Mouse (Mus musculus): ENCODE data around the gene Ap3b1.

Ap3b1 gene

GRCm38 (mm10) chr13:94375526-94376390 lies 17.0 kb downstream of the Ap3b1 start:
- DNase-seq (ENCODE audit: low spot score), result no peak

GRCm38 (mm10) chr13:94379006-94379405 lies 20.2 kb downstream of the Ap3b1 start:
- DNase-seq (ENCODE audit: low spot score), result no peak

- no peak for DNase-seq (ENCODE audit: low spot score)
These were observed 22.7 kb downstream of the Ap3b1 start for GRCm38 (mm10) chr13:94381427-94381826.

DNA sequence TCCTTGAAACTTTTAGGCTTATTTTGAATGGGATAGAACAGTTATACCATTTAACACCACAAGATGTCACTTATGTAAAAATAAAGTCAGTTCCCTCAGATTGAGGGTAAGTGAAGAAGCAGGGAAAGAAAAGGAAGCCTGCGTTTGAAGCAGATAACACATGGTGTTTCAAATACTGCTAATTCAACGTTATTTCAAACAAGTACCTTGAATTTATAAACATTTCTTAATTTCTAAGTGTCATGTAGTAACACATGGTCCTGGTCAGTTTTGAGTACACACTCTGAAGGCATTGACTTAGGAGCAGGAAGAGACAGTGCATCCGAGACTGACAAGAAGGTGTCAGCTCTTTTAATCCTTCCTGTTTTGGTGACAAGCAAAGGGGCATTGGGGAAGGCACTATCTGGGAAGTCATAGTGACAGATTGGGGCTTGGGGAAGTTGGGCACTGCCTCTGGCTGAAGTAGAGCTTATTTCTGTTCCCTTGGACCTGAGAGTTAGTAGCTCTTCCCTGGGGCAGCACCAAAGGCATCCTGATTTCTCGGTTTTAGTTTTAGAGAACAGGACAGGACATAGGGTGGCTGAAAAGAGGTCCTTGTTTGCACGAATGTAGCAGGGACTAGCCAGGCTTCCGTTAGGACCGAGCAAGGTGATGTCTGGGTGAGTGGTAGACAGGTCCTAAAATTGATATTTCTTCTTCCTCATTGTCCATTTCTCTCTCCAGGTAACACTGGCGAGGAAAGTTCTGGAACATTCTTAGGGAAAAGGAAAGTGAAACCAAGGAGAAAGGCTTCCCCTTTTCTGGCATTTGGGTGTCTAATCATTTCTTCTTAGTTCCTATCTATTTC lies 23.3 kb downstream of the Ap3b1 start:
- DNase-seq (ENCODE audit: low spot score), result no peak

DNA sequence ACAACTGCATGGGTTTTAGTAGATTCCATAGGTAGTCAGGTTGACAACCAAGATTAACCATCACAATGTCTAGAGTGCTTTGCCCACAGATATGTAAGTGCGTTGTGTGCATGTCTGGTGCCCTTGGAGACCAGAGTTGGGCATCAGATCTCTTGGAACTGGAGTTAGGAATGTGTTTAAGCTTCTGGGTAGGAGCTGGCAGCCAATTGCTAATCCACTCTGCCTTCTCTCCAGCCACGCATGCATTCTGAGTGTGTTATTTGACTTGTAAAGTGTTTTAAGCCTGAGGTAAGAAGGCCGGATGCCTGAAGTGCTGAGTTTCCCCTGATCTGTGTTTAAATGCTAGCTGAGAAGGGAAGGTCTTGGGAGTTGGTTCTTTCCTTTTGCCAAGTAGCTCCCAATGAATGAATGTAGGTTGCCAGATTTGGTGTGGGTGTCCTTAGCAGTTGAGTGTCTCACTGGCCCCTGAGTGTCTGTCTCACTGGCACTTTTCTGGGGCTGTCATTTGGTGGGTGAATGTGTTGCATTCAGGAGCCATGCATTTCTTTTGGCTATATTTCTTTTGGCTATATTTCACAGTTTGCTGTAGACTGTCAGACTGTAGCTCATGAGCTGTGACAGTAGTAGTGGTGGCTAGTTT lies 26.3 kb downstream of the Ap3b1 start:
- no peak for DNase-seq (ENCODE audit: low spot score)

DNA sequence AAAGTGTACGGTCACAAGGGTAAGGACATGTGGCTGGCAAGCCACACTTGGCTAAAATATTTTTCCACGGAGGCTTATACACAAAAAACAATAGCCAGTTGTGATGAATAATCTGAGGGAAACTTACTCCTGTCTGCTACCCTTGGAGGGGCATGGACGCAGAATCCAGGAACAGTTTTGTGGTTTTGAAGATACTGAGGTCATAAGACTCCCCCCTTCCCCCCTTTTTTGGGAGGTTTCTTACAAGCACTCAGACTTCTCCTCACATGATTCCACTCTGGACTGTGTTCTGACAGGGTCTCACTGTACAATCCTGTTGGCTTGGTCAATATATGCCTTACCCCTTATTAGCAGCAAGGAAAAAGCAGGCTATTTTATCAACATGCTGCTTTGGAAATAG lies 29.8 kb downstream of the Ap3b1 start:
- no peak for DNase-seq (ENCODE audit: low spot score)

GRCm38 (mm10) chr13:94389541-94389940 lies 30.8 kb downstream of the Ap3b1 start:
- DNase-seq (ENCODE audit: low spot score), result no peak

DNA sequence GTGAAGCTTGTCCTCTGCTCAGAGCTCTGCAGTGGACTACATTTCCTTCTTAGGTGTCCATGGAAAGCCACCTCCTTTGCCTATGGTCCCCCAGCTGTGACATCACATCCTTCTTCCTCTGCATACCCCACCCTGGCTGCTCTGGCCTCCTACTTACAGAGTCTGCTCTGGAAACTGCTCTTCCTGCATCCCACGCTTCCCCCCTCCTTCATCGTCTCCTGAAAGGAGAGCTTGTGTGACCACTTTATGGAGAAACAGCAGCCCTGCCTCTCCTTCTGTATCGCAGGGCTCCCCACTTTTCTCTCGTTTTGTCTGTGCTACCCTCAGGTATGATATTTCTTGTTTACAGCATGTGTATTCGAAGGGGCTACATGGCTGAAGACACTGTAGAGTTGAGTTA lies 33.5 kb downstream of the Ap3b1 start:
- DNase-seq (ENCODE audit: low spot score), result no peak

DNA sequence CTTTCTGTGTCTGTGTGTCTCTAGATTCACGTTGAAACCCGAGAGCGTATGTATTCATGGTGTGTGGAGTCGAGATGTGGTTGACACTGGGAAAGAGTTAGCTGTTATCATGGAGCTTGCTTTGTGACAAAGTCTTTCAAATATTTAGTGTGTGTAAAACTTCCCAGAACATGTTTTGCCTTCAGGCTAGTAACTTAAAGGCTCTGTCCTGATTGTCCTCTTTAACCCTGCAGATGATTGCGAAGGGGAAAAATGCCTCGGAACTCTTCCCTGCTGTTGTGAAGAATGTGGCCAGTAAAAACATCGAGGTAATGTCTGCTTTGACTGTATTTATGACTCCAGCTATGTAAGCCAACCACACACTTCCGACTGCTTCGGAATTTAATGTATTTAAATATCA lies 35.7 kb downstream of the Ap3b1 start:
- DNase-seq (ENCODE audit: low spot score), result no peak

DNA sequence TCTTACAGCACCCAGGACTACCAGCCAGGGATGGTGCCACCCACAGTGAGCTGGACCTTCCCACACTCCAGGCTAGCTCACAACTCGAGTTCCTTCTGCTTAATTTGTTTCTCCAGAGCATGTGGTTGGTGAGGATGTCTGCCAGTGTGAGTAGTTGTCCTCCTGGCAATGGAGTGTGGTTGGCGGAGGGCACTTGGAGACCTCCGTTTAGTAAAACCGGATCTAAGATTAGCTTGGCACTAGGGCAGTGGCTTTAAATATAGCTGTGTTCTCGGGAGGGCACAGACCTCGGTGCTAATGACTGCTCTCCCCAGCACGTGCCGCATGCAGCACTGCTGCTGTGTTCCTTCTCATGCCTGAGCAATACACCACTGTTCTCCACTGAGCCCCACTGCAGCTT lies 37.0 kb downstream of the Ap3b1 start:
- DNase-seq (ENCODE audit: low spot score), result no peak

DNA sequence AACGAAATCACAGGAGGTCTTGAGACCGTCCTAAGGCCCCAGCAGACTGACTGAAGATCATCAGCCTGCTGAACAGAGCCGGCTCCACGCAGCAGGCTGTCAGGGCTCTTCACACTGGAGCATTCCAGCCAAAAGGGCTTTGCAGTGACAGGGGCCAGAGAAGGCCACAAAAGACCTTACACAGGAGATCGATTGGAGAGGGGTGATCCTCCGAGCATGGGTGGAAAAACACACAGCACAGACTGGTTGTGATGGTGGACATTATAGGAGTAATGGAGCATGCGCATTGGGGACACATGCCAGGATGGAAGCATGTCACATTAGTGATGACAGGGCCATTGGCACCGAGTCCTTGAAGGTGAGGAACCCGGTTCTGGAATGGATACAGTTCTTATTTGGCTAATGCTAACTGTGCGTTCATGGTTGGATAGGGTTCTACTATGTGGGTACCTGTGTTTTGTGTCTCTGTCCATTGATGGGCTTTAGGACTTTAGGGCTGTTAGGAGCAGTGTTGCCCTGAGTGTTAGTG lies 37.7 kb downstream of the Ap3b1 start:
- DNase-seq (ENCODE audit: low spot score), result no peak

DNA sequence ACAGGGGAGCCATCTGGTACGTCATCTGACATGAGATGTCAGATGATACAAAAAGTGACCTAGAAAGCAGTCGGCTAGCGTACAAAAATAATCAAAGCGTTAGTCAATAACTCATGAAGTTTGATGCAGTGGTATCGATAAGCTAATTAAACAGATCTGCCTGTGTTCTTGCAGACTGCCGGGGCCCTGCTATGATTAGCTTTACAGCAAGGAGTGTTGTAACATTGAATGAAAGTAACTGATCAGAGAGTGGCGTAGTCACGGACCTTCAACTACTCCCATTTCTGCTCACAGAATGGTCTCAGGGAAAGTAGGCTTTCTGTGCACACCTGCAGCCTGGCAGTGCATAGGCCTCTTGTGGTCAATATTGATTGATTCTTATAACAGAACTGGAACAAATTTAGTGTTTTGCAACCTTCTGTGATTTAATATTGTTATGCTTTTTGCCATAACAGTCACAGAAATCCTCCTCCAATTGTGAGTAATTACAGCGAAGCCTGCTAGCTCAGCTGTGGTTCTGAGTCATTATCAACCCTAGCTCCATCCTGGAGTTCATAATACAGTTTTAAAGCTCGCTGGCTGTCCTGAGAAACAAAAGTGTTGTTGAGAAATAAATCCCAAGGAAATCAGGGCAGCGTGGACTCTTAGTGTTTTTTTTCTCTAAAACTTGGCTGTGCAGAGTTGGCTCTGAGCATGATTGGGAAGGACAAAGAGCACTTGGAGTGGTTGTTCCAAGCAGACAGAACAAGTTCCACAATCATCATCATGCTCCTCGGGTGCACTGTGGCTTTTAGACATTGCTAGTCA lies 40.0 kb downstream of the Ap3b1 start:
- no peak for DNase-seq (ENCODE audit: low spot score)

- peak; percentile 7 for DNase-seq (ENCODE audit: low spot score)
These were observed 41.7 kb downstream of the Ap3b1 start for GRCm38 (mm10) chr13:94400465-94400864.

GRCm38 (mm10) chr13:94423600-94423999 lies 64.8 kb downstream of the Ap3b1 start:
- no peak for DNase-seq (ENCODE audit: low spot score)

GRCm38 (mm10) chr13:94429567-94429966 lies 70.8 kb downstream of the Ap3b1 start:
- no peak for DNase-seq (ENCODE audit: low spot score)

DNA sequence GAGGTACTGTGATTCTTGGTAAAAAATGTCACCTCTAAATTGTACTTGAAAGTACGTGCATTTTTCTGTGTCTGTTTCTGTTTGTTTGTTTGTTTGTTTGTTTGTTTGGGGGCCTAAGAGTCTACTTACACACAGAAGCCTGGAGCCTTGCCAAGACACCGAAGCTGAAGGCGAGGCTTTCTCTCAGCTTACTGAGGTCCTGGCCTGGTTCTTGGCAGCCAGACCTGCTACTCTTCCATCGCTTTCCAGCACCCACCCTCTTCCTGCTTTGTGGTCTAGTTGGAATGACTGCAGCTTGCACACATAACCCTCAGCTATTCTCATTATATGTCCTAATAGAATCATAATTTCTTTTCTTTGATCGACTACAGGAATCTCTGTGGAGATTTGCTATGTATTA lies 80.6 kb downstream of the Ap3b1 start:
- no peak for DNase-seq (ENCODE audit: low spot score)

DNA sequence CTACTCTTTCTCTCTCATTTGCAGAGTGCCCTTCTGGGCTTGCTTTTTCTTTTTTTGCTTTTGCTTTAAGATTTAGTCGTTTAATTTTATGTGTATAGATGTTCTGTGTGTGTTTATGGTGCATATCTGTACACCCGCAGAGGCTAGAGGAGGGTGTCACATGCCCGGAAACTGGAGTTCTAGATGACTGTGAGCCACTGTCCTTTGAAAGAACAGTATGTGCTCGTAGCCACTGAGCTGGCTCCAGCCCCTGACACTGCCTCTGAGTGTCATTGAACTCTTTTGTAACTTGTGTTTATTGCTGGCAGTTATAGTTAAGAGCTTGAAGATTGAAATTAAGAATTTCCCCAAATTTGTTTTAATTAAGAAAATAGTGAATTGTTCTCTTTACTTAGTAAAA lies 82.4 kb downstream of the Ap3b1 start:
- no peak for DNase-seq (ENCODE audit: low spot score)

GRCm38 (mm10) chr13:94443411-94443810 lies 84.7 kb downstream of the Ap3b1 start:
- no peak for DNase-seq (ENCODE audit: low spot score)

DNA sequence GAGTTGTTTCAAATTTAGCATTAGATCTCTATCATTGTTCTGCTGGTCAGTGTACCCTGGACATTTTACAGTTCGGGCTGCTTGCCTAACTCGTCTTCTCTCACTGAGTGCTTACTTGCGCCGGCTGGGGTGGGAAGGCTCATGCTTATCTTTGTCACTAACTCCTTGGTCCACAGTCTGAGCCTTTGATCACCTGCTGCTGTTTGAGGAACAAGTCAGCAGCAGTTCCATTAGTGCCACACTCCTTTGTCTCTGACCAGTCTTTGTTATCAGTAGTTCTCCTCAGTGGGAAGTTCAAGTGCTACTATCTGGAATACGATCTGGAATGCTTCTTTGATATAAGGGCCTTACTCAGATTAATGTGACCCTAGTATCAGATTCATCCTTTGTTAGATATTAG lies 86.3 kb downstream of the Ap3b1 start:
- DNase-seq (ENCODE audit: low spot score), result no peak

DNA sequence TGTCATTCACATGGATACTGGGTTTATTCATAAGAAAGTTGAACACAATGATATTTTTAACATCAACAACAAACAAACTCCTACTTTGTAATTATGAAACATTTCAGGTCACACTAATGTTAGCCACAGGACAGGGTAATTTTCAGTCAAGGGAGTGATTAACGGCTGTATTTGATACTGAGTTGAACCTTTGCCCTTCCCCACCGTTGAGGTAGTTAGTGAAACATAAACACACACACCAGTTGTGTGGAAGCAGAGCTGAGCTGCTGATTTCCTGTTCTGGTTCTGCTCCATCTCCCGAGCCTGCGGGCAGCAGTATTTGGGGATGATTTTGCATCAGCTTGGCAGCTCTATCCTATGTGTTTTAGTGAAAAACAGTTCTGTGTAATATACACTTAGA lies 88.2 kb downstream of the Ap3b1 start:
- DNase-seq (ENCODE audit: low spot score), result no peak

GRCm38 (mm10) chr13:94449593-94449992 lies 90.8 kb downstream of the Ap3b1 start:
- DNase-seq (ENCODE audit: low spot score), result no peak

- DNase-seq (ENCODE audit: low spot score), result no peak
These were observed 92.5 kb downstream of the Ap3b1 start for GRCm38 (mm10) chr13:94451229-94451628.
